Mouse (Mus musculus): ENCODE results near the gene Ccdc30. TPM values are rescaled to one million over a fixed set of nuclear protein-coding genes. Genes with fewer than 3 reads are reported as not detected.

Gene Ccdc30
- polyA plus RNA-seq, 1 experiment from 2014 or later, result 10.6 TPM

- Histone ChIP-seq H3K27me3 (ENCODE audit: control insufficient read depth, insufficient read depth, low read length) (no peaks in the 10 kb centered on the region), H3K4me3 (ENCODE audit: low read depth, low read length) (no peak overlapping the region), H3K4me1 (ENCODE audit: control insufficient read depth, insufficient read depth, low read length) (no peaks in the 10 kb centered on the region; the same call in 1 of the 2 replicates), H3K9me3 (ENCODE audit: control insufficient read depth, low read length) (no peaks in the 10 kb centered on the region), H3K36me3 (ENCODE audit: control insufficient read depth, insufficient read depth, low read length) (no peaks in the 10 kb centered on the region), H3K27ac (ENCODE audit: low read depth, low read length) (no peak overlapping the region), H3K4me2 (ENCODE audit: low read depth) (no peak overlapping the region), H3K9ac (ENCODE audit: low read length) (no peak overlapping the region)
- ATAC-seq (ENCODE audit: insufficient read depth, low FRiP score, low TSS enrichment) (no peak), DNase-seq (ENCODE audit: low spot score) (no peak)
- 70% methylated on average over 7 of the region's 7 CpGs for WGBS
Observed at GRCm38 (mm10) chr4:119450436-119450835, 35.1 kb upstream of the Ccdc30 start.

DNA sequence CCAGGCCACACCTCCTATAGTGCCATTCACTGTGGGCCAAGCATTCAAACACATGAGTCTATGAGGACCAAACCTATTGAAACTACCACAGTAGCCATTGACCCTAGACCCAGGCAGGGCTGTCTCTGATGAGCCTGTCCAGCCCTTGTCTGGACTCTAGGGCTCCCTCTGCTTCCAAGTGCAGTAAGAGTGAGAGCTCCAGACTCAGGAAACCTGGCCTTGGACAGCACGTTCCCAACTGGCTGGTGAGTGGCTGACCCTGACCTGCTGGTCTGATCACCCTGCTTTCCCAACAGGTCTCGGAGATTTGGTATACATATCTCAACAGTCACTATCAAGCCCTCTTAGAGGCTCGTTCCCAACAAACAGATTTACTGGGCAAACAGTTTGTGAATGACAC, 32.5 kb upstream of the Ccdc30 start:
- ATAC-seq (ENCODE audit: insufficient read depth, low FRiP score, low TSS enrichment) (no peak), DNase-seq (ENCODE audit: low spot score) (no peak)
- H3K36me3 ChIP-seq (ENCODE audit: control insufficient read depth, insufficient read depth, low read length), result no peaks in the 10 kb centered on the region
- no peaks in the 10 kb centered on the region for H3K9me3 ChIP-seq (ENCODE audit: control insufficient read depth, low read length)
- no peak overlapping the region for H3K9ac ChIP-seq (ENCODE audit: low read length)
- no peaks in the 10 kb centered on the region for H3K27me3 ChIP-seq (ENCODE audit: control insufficient read depth, insufficient read depth, low read length)
- H3K4me2 ChIP-seq (ENCODE audit: low read depth), result no peak overlapping the region
- no peak overlapping the region for H3K27ac ChIP-seq (ENCODE audit: low read depth, low read length)
- H3K4me1 ChIP-seq (ENCODE audit: control insufficient read depth, insufficient read depth, low read length), result no peaks in the 10 kb centered on the region
- 81% methylated on average over 3 of the region's 3 CpGs for whole genome bisulfite sequencing
- no peak overlapping the region for H3K4me3 ChIP-seq (ENCODE audit: low read depth, low read length)

- Histone ChIP-seq H3K4me1 (ENCODE audit: control insufficient read depth, insufficient read depth, low read length) (no peaks in the 10 kb centered on the region), H3K9me3 (ENCODE audit: control insufficient read depth, low read length) (no peaks in the 10 kb centered on the region), H3K27me3 (ENCODE audit: control insufficient read depth, insufficient read depth, low read length) (no peaks in the 10 kb centered on the region), H3K9ac (ENCODE audit: low read length) (no peak overlapping the region), H3K4me2 (ENCODE audit: low read depth) (no peak overlapping the region), H3K36me3 (ENCODE audit: control insufficient read depth, insufficient read depth, low read length) (no peaks in the 10 kb centered on the region), H3K4me3 (ENCODE audit: low read depth, low read length) (no peak overlapping the region), H3K27ac (ENCODE audit: low read depth, low read length) (no peak overlapping the region)
- DNase-seq (ENCODE audit: low spot score), result no peak
- WGBS, result 92% methylated on average over 6 of the region's 6 CpGs
- ATAC-seq (ENCODE audit: insufficient read depth, low FRiP score, low TSS enrichment), result no peak
Observed at GRCm38 (mm10) chr4:119447261-119447660, 31.9 kb upstream of the Ccdc30 start.

- no peaks in the 10 kb centered on the region for H3K36me3 ChIP-seq (ENCODE audit: control insufficient read depth, insufficient read depth, low read length)
Observed at GRCm38 (mm10) chr4:119442539-119442938, 27.2 kb upstream of the Ccdc30 start.

GRCm38 (mm10) chr4:119441836-119442235, 26.5 kb upstream of the Ccdc30 start:
- ATAC-seq (ENCODE audit: insufficient read depth, low FRiP score, low TSS enrichment), result no peak
- no peak for DNase-seq (ENCODE audit: low spot score)
- WGBS, result 94% methylated on average over 4 of the region's 4 CpGs
- Histone ChIP-seq H3K9ac (ENCODE audit: low read length) (no peak overlapping the region), H3K27ac (ENCODE audit: low read depth, low read length) (no peak overlapping the region), H3K36me3 (ENCODE audit: control insufficient read depth, insufficient read depth, low read length) (no peaks in the 10 kb centered on the region), H3K4me3 (ENCODE audit: low read depth, low read length) (no peak overlapping the region), H3K4me2 (ENCODE audit: low read depth) (no peak overlapping the region), H3K27me3 (ENCODE audit: control insufficient read depth, insufficient read depth, low read length) (no peaks in the 10 kb centered on the region), H3K4me1 (ENCODE audit: control insufficient read depth, insufficient read depth, low read length) (no peaks in the 10 kb centered on the region), H3K9me3 (ENCODE audit: control insufficient read depth, low read length) (no peaks in the 10 kb centered on the region)

More at GRCm38 (mm10) chr4:119442539-119442938, 27.2 kb upstream of the Ccdc30 start:
- ATAC-seq (ENCODE audit: insufficient read depth, low FRiP score, low TSS enrichment), result no peak
- Histone ChIP-seq H3K27ac (ENCODE audit: low read depth, low read length) (no peak overlapping the region), H3K9ac (ENCODE audit: low read length) (no peak overlapping the region; the same call in 1 of the 2 replicates), H3K4me1 (ENCODE audit: control insufficient read depth, insufficient read depth, low read length) (no peaks in the 10 kb centered on the region), H3K27me3 (ENCODE audit: control insufficient read depth, insufficient read depth, low read length) (no peaks in the 10 kb centered on the region), H3K9me3 (ENCODE audit: control insufficient read depth, low read length) (no peaks in the 10 kb centered on the region), H3K4me3 (ENCODE audit: low read depth, low read length) (no peak overlapping the region), H3K4me2 (ENCODE audit: low read depth) (no peak overlapping the region)
- DNase-seq (ENCODE audit: low spot score), result no peak
- WGBS, result 51% methylated on average over 6 of the region's 6 CpGs

DNA sequence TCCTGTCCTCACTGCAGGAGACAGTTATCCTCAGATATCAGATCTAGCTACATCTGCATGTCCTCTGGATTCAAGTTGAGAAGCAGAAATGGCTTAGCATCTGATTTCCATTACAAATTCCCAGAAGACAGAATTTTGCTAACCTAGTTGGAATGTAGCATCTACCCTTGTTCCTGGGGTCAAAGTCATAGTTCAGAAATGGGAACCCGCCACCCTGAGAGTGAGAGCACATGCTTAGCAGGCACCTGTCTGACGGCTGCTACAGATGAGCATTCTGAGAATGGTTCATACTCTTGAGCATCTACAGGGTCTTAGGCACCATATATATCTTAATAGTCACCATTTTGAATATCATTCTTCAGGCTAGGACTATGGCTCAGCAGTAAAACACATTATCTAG, 22.6 kb upstream of the Ccdc30 start:
- Histone ChIP-seq H3K9me3 (ENCODE audit: control insufficient read depth, low read length) (no peaks in the 10 kb centered on the region), H3K4me2 (ENCODE audit: low read depth) (no peak overlapping the region), H3K9ac (ENCODE audit: low read length) (no peak overlapping the region), H3K4me3 (ENCODE audit: low read depth, low read length) (no peak overlapping the region), H3K27me3 (ENCODE audit: control insufficient read depth, insufficient read depth, low read length) (no peaks in the 10 kb centered on the region), H3K4me1 (ENCODE audit: control insufficient read depth, insufficient read depth, low read length) (no peaks in the 10 kb centered on the region), H3K36me3 (ENCODE audit: control insufficient read depth, insufficient read depth, low read length) (no peaks in the 10 kb centered on the region), H3K27ac (ENCODE audit: low read depth, low read length) (no peak overlapping the region)
- WGBS, result 88% methylated on average over 2 of the region's 2 CpGs
- DNase-seq (ENCODE audit: low spot score) (no peak), ATAC-seq (ENCODE audit: insufficient read depth, low FRiP score, low TSS enrichment) (no peak)

GRCm38 (mm10) chr4:119430678-119431077, 15.4 kb upstream of the Ccdc30 start:
- Histone ChIP-seq H3K4me3 (ENCODE audit: low read depth, low read length) (no peak overlapping the region), H3K9me3 (ENCODE audit: control insufficient read depth, low read length) (no peaks in the 10 kb centered on the region), H3K36me3 (ENCODE audit: control insufficient read depth, insufficient read depth, low read length) (no peaks in the 10 kb centered on the region), H3K27ac (ENCODE audit: low read depth, low read length) (no peak overlapping the region), H3K27me3 (ENCODE audit: control insufficient read depth, insufficient read depth, low read length) (no peaks in the 10 kb centered on the region), H3K4me1 (ENCODE audit: control insufficient read depth, insufficient read depth, low read length) (no peaks in the 10 kb centered on the region), H3K4me2 (ENCODE audit: low read depth) (no peak overlapping the region), H3K9ac (ENCODE audit: low read length) (no peak overlapping the region)
- WGBS, result 31% methylated on average over 5 of the region's 5 CpGs
- DNase-seq (ENCODE audit: low spot score) (no peak), ATAC-seq (ENCODE audit: insufficient read depth, low FRiP score, low TSS enrichment) (no peak)

GRCm38 (mm10) chr4:119427680-119428079, 12.4 kb upstream of the Ccdc30 start:
- H3K4me3 ChIP-seq (ENCODE audit: low read depth, low read length), result no peak overlapping the region
- H3K4me2 ChIP-seq (ENCODE audit: low read depth), result no peak overlapping the region
- H3K27ac ChIP-seq (ENCODE audit: low read depth, low read length), result no peak overlapping the region
- no peaks in the 10 kb centered on the region for H3K9me3 ChIP-seq (ENCODE audit: control insufficient read depth, low read length)
- DNase-seq (ENCODE audit: low spot score), result no peak
- WGBS, result 26% methylated on average over 2 of the region's 2 CpGs
- no peak for ATAC-seq (ENCODE audit: insufficient read depth, low FRiP score, low TSS enrichment)
- H3K36me3 ChIP-seq (ENCODE audit: control insufficient read depth, insufficient read depth, low read length), result no peaks in the 10 kb centered on the region
- no peak overlapping the region for H3K9ac ChIP-seq (ENCODE audit: low read length)
- H3K4me1 ChIP-seq (ENCODE audit: control insufficient read depth, insufficient read depth, low read length), result no peaks in the 10 kb centered on the region
- no peaks in the 10 kb centered on the region for H3K27me3 ChIP-seq (ENCODE audit: control insufficient read depth, insufficient read depth, low read length)

DNA sequence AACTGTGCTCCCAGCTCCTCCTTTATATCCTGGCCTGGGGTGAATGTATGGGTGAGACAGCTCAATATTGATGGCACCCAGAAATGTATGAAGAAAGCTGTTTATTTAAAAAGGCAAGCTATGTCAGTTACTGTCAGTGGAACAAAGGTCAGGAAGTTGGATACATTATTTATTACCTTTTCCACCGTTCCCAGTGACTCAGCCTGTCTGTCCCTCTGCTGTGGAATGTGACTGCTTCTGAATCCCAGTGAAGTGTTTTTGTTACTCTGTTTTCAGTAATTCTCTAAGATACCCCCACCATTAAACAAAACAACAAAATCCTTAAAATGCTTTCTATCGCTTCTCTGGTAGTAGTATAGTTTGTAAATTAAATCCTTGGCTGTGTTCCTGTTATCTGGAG, 10.3 kb upstream of the Ccdc30 start:
- Histone ChIP-seq H3K4me2 (ENCODE audit: low read depth) (no peak overlapping the region), H3K36me3 (ENCODE audit: control insufficient read depth, insufficient read depth, low read length) (no peaks in the 10 kb centered on the region), H3K4me3 (ENCODE audit: low read depth, low read length) (no peak overlapping the region), H3K4me1 (ENCODE audit: control insufficient read depth, insufficient read depth, low read length) (peaks cover 5% of the 10 kb centered on the region), H3K27ac (ENCODE audit: low read depth, low read length) (no peak overlapping the region), H3K9ac (ENCODE audit: low read length) (no peak overlapping the region), H3K27me3 (ENCODE audit: control insufficient read depth, insufficient read depth, low read length) (no peaks in the 10 kb centered on the region), H3K9me3 (ENCODE audit: control insufficient read depth, low read length) (no peaks in the 10 kb centered on the region)
- ATAC-seq (ENCODE audit: insufficient read depth, low FRiP score, low TSS enrichment) (no peak), DNase-seq (ENCODE audit: low spot score) (no peak)
- WGBS, result 58% methylated on average over 2 of the region's 2 CpGs

Measured in neural tube, embryonic 11.5 days (tissue).